Mouse (Mus musculus) retina, embryonic 14.5 days (tissue): ENCODE measurements around the gene Fignl2.

Experiments
- DNase-seq: peaks from one replicate; pipeline ENCODE4 v3.0.0-alpha.2; 2015; ENCODE audit warnings: low spot score

Gene Fignl2

DNA sequence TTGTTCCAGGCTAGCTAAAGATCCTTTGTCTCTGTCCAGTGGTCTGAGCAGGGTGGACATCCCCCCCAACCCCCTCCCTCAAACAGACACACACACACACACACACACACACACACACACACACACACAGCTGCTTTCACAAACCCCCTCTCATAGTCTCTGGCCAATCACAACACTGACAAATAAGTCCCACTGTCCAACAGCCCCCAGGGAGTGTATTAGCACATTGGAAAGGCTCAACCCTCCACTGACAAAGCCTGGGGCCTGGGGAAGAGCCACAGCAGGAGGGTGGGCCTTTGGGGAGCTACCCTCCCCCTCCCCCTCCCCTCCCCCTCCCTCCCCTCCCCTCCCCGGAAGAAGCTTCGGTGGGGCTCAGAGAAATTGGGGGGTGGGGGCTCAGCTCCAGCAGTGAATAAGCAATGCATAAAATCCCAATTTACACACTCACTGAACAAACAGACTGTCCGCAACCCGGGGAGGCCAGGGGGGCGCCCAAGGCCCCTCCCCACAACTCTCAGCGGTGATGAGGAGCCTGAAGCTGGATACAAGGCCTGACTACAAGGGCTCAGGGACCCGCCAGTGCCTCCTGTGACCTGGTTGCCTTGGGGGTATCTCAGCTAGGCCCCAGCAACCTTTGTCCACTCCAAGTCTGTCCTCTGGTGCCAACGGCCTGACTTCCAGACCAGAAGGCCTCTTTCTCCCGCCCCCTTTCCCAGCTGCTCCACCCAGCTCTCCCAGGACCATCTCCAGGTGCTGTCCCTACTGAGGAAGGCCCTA, 11.3 kb downstream of the Fignl2 start:
- peak; percentile 65 for DNase-seq

DNA sequence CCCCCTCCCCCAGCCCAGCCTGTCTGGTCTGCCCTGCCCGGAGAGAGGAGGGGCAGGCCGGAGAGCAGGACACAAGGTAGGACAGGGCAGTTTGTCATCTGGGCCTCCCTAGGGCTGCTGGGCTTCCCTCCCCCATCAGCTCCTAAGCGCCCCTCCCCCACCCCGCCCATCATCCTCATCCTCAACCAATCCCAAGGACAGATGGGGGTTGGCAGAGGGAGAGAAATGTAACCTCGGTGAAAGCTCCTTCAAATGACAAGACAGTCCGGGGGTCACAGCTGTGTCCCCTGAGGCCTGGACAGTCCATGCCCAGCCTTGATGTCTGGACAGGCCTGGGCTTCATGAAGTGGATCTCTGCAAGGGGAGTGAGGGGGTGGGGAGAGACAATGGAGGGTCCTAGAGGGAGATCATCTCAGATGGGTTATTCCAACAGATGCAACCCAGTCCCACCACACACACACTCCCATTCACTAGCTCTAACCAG, 12.0 kb downstream of the Fignl2 start:
- peak; percentile 58 for DNase-seq

DNA sequence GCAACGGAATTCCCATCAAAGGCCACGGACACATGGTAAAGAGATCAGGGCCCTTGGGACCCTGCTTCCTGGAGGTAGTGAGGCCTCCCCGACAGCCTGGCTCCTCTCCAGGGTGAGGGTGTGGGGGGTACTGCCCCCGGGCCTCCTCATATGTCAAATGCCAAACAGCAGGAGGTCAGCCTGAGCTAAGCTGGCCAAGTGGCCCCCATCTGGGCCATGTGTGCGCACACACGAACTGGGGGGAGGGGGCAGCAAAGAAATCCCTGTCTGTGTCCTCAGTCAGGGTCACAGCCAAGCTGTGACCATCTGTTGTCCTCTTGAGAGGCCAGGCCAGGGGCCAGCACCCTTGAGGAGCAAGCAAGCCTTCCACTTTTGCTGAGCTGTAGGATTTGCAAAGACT, 13.3 kb downstream of the Fignl2 start:
- peak; percentile 67 for DNase-seq

- DNase-seq = no peak
Measured at GRCm38 (mm10) chr15:101060280-101060852, 18.0 kb downstream of the Fignl2 start.

- DNase-seq = peak; percentile 83
Measured at GRCm38 (mm10) chr15:101059570-101060279, 18.6 kb downstream of the Fignl2 start.

- peak; percentile 86 for DNase-seq
Measured at GRCm38 (mm10) chr15:101056225-101056624, 22.1 kb downstream of the Fignl2 start.

DNA sequence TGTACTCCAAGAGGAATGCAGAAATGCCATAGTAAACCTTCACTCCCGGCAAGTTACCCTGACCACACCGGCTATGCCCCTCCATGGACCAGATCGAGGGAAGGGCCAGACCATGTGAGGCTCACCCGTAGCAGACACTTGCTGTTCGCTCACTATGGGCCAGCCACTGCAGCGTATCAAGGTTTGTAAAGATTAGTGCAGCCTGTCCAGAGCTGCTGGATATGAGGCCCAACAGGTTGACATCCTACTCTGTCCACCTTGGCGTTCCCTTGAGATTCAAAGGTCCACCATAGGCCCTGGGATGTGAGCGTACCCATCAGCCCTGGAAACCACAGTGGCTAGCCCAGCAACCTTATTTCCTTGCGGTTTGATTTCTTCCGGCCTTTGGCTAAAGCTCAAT, 23.8 kb downstream of the Fignl2 start:
- no peak for DNase-seq

DNA sequence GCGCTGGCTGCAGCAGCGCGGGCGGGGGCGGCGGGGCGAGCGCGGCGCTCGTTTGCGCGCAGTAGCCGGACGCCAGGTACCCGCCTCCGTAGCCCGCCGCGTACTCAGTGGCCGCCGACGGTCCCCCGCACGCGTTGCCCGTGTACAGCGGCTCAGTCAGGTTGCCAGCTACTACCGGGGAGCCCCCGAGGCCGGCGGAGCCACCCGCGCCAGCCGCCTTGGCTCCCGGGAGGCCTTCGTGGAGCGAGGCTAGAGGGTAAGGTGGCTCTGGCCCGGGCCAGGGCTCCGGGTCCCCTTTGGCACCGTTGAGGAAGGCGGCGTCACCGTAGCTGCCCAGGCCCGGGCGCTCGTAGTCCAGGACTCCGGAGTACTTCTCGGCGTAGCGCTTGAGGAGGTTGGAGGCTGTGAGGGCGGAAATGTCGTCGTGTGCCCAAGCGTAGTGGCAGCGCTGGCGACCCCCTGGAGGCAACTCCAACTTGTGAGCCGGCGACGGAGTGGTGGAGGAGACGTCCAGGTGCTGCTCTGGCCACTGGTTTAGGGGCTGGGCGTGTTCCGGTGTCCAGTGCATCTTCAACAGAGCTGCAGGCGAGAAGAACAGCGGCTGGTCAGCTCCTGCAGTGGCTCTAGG, 24.4 kb downstream of the Fignl2 start:
- no peak for DNase-seq

GRCm38 (mm10) chr15:101052560-101053501, 25.5 kb downstream of the Fignl2 start:
- peak; percentile 61 for DNase-seq

GRCm38 (mm10) chr15:101051869-101052268, 26.5 kb downstream of the Fignl2 start:
- DNase-seq = no peak

- DNase-seq = no peak
Measured at GRCm38 (mm10) chr15:101048338-101048896, 29.9 kb downstream of the Fignl2 start.

- DNase-seq = no peak
Measured at GRCm38 (mm10) chr15:101047194-101047555, 31.2 kb downstream of the Fignl2 start, which contains the start of gene Gm47841. Gene Gm47841 (minus strand): TSS chr15:101047397.

GRCm38 (mm10) chr15:101046527-101047193, 31.7 kb downstream of the Fignl2 start:
- DNase-seq = peak; percentile 63

- DNase-seq = no peak
Measured at GRCm38 (mm10) chr15:101046039-101046526, 32.3 kb downstream of the Fignl2 start.

- no peak for DNase-seq
Measured at GRCm38 (mm10) chr15:101044531-101044930, 33.8 kb downstream of the Fignl2 start.

- peak; percentile 84 for DNase-seq
Measured at GRCm38 (mm10) chr15:101042613-101043012, 35.8 kb downstream of the Fignl2 start.

DNA sequence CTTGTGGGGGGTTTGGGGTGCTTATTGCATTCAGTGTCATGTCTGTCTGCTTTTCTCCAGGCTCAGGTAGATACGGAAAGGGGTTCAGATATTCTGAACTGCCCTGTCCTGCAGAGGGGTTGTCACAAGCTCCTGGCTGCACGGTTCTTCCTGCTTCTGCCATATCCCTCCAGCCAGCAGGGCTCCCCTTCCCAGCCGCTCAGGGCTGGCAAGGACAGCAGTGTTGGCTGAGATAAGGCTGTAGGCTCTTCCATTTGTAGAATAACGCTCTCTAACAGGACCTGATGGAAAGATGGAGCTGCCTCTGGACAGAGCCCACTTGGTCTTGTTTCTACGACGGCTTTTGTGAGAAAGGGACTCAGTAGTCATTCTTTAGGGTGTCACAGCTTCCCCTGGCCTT, 36.4 kb downstream of the Fignl2 start:
- DNase-seq = no peak

DNA sequence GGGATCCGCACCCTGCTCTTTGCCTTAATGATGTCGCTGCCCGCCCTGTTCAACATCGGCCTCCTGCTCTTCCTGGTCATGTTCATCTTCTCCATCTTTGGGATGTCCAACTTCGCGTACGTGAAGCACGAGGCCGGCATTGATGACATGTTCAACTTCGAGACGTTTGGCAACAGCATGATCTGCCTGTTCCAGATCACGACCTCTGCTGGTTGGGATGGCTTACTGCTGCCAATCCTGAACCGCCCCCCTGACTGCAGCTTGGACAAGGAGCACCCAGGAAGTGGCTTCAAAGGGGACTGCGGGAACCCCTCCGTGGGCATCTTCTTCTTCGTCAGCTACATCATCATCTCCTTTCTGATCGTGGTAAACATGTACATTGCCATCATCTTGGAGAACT, 38.7 kb downstream of the Fignl2 start:
- no peak for DNase-seq

GRCm38 (mm10) chr15:101028960-101029359, 49.4 kb downstream of the Fignl2 start:
- DNase-seq = no peak

- DNase-seq = no peak
Measured at GRCm38 (mm10) chr15:101011352-101011751, 67.0 kb downstream of the Fignl2 start.
